Mouse (Mus musculus): ENCODE data around the gene Krt87.
A peak's percentile ranks its signal among the peaks of the same experiment; 100 is the strongest.

Krt87 gene

DNA sequence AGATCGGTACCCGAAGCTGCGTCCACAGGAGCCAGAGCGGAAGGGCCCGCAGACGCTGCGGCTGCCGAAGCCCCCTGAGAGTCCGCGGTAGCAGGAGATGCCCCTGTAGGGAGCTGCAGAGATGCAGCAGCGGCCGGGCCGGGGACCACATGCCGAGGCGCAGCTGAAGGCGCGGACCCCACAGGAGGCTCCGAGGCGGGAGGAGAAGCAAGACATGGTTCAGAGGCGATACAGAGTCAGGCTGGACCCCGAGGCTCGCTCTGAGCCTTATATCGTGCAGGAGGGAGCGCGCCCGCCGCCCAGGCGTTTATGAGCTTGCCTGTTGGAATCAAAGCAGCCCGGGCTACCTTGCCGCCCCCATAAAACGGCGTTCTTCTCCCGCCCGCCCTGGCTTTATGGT is at the start of gene Krt87:
Gene Krt87, minus strand, starts transcription at position 250 of the 400 bp plus-strand sequence.
- no peak for DNase-seq (ENCODE audit: low read depth, low spot score)

DNA sequence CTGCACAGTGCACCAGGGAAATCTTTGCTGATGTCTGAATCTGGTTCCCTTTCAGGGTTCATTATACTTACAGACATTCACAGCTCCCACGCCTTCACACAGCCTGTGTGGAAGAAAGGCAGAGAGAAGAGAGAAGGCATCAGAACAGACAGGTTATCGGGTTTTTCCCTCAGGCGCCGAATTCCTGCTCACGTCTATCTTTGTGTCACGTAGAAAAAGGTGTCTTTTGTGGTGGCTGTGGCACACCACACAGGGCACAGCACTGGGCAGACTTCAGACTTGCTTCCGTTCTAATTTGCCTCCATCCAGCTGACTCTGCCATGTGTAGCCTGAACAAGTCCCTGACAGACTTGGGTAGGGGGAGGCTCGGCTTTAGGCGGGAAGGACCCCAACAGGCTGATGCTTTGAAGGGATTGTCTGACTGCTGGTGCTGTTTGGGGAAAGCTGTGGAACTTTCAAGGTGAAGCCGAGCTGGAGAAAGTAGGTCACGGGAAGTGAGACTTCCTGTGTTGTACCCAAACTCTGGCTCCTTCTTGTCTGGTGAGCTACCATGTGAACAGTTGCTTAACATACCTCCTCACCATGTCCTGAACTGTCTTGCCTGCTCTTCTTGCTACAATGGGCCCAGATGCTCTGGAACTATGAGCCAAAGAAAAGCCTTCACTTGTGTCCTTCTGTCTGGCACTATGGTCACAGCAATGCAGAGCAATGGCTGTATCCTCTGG is 47.5 kb upstream of the Krt87 start:
- peak; percentile 75 for DNase-seq (ENCODE audit: low read depth, low spot score)

DNA sequence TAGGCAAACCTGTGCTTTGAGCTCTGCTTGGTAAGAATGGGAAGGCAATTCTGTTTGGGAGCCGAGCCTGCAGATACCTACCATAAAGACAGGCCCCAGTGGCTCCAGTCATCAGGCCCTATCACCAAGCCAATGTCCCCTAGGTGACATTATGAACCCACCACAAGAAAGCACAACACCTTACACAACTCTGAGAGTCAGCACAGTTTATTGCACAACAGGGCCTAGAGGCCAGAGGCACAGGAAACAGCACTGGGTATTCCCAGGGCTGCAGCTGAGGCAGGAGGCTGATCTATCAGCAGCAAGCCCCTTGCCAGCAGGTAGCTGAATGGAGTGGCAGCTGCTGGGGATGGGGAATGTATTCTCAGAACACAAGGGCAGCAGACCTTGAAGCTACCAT is 46.3 kb upstream of the Krt87 start:
- no peak for DNase-seq (ENCODE audit: low read depth, low spot score)

DNA sequence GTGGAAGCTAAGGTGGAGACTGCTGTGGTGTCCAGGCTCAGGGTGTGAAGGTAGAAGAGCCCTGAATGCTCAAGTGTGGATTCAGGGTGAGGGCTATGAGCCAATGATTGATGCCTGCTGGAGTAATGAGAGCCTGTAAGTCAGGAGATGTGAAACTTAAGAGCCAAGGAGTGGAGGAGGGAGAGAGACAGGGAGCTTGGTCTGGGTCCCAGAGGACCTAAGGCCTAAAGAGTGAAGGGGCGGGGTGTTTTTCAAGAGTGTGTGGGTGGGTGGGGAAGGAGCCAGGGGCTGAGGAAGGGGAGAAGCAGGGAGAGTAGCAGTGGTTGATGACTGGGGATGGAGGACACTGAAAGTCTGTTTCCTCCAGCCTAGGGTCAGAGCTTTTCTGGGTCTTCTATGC is 45.0 kb upstream of the Krt87 start:
- no peak for DNase-seq (ENCODE audit: low read depth, low spot score)

DNA sequence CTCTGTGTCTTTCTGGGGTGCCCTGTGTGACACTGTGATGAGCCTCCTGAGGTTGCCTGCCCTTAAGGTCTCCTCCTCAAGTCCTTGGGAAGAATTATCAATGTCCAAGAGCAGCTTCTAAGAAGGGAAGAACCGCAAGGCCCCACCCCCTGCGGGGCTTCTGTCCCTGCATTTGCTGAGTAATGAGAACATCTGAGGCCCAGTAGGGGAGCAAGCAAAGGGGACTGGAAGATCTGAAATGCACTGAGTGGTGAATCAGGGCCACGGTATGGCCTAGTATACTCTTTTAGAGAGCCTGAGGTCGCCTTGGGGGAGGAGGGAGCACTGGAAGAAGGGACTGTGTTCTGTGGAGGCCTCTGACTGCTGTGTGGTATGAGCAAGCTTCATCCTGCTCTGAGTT is 43.5 kb upstream of the Krt87 start:
- DNase-seq (ENCODE audit: low read depth, low spot score) = no peak

DNA sequence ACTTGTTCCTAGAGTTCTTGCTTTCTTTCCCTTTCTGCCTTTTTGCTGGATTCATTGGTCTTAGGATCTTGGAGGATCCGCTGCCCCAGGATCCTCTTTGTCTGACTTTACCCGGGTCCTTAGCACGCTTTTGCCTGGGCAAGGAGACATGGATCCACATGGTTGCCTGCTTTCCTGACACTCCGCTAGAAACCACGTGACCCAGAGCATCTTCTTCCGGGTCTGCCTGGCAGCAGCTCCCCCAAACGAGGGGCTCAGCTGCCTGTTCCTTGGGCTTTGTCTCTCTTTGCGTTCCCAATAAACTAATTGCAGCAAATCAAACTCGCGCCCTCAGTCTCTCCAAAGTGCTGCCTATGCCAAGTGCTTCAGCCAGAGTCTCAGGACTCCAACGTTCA is 41.1 kb upstream of the Krt87 start:
- no peak for DNase-seq (ENCODE audit: low read depth, low spot score)

DNA sequence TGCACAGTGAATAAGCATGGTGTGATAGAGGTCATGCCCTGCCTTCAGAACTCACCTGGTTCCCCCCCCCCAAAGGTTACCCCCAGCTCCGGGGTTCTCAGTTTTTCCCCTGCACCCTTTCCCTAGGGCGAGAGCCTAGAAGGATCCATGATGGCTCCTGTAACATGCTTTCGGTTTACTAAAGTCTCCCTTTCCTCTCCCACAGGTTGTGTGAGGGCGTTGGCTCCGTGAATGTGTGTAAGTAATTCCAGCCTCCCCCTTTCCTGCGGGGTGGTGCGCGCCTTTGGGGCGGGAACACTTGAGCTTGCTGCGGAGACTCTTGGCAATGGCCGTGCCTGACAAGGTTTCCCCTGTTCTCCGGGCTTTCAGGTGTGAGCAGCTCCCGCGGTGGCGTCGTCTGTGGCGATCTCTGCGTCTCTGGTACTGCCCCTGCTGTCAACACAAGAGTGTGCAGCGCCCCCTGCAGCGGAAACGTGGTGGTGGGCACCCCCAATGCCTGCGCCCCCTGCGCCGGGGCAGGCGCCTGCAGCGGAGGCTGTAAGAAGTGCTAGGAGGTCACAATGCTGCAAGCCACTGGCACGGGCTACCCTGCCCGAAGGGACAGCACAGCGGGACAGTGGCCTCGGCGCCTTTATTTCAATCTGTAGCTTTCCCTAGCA is 40.5 kb upstream of the Krt87 start:
- DNase-seq (ENCODE audit: low read depth, low spot score) = peak; percentile 34

DNA sequence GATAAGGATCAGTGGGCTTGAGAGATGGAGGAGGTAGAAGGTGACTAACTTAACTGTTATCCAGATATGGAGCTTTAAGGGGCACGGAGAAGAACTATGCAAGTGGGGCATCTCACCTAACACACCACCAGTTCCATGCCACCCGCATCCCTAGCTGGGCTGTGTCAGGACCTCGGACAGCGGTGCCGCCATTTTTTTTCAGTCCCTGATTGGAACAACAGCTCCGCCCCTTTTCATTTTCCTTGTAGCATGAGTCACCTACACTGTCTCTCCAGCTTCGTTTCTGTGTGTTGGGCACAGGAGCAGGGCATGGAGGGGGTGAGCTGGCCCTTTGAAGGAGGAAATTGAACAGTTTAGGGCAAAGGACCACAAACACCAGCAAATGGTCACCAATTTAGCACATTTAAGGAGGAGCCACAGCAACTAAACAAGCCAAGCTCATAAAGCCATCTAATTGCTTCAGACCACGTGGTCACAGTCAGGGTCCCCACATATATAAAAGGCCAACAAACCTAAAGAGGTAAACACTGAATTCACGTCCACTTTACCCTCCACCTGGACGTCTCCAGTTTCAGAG is 34.4 kb upstream of the Krt87 start, which contains the start of gene Krt86:
Gene Krt86, plus strand, starts transcription at position 527 of the 577 bp plus-strand sequence.
- no peak for DNase-seq (ENCODE audit: low read depth, low spot score)

DNA sequence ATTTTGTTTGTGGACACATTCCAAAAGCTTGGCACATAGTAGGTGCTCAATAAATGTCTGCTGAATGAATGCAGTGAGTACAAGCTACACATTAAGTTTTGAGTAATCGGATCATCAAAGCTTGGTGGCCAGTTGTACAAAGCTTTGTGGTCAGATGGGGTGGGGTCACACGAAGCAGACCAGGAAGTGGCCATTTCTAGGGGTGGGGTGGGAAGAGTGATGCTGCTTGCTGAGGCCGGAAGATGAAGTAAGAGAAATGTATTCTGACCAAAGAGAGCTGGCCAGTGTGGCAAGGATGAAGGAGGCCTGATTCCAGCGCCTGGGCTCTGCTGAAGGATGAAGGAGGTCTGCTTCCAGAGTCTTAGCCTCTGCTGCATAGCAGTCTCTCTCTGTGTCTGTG is 30.5 kb upstream of the Krt87 start:
- no peak for DNase-seq (ENCODE audit: low read depth, low spot score)

DNA sequence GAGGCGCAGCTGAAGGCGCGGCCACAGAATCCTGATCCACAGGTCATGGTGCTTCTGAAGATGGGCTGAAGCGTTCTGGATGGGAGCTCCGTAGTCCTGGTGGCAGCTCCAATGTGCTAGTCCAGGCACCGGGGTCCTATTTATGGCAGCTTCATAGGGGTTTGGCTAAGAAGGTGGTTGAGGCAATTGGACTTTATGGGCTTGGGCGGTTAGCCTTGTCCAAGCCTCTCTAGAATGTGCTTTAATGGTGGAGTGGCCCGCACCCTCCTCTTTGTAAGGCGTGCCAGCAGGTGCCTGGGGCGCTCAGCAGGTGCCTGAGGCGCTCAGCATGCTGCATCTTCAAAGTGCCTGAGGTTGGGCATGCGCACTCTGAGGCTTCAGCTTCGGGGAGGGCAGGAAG is 25.0 kb upstream of the Krt87 start, which contains the start of gene Krt81:
Gene Krt81, minus strand, starts transcription at position 101 of the 400 bp plus-strand sequence.
- no peak for DNase-seq (ENCODE audit: low read depth, low spot score)

DNA sequence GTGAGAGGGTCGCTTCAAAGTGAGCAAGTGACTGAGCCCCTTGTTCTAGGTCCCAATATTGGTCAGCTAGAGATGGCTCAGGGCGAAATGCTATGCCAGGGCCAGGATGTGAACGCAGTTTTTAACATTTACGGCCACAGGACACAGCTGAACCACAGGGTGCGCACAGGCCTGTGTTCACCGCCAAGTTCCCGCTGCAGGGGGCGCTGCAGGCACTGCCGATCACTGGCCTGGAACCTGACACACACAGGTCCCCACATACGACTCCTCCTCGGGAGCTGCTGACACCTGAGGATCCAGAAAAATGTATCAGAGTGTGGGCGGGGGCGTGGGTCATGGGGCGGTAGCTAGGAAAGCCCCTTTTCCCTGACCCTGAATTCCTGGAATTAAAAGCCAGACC is 20.7 kb upstream of the Krt87 start:
- no peak for DNase-seq (ENCODE audit: low read depth, low spot score)

DNA sequence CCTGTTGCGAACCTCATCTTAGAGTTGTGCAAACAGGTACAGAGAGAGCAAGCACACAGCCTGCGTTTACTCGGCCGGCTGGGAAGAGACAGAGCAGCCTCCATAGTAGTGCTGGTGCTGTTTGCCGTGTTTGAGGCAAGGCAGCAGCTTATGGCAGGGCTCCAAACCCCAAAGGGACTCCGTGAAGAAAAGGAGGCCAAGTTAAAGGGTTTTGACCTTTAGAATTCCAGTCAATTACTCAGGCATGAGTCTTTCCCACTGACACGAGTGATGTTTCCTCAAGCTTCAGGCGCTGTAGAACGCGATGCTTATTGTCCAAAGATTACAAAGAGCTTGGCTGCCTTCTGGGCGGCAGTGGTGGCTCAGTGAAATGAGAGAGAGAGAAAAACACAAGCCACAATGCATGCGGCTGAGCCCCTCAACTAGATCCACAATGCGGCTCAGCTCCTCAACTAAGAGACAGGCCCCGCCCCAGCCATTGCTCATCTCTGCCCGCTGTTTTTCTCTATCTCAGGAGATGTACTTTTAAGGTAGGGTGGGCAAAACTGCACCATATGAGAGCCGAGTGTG is 19.8 kb upstream of the Krt87 start:
- DNase-seq (ENCODE audit: low read depth, low spot score) = no peak

DNA sequence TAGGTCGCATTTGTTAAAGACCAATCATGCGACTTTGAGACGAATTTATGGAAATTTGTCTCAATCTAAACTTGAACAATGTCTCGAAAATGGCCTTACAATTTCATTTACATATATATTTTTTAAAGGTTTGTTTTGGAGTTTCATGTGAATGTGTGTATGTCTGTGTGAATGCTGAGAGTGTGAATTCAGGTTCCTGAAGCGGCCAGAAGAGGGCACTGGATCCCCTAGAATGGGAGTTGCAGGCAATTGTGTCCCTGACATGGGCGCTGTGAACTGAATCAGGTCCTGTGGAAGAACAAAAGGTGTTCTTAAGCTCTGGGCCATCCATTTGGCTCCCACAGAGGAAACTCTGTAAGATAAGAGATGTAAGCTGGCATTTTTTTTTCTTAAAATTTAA is 17.3 kb upstream of the Krt87 start:
- no peak for DNase-seq (ENCODE audit: low read depth, low spot score)

DNA sequence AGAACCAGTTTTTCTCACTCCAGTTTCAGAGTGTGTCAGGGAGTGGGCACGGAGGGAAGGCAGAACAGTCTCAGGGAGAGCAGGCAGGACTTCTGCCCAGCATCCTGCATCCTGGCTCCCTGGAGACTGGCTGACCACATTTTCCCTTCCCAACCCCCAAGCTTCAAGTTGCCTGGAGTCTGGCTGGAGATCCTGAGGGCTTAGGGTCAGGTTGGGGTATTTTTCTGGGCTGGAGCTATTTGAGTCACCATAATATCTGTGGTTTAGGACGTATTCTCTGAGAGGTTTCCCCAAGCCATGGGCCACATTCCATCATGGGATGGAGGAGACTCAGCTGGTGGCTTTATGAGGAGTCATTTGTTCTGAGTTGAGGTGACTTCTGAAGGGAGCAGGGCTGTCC is 16.7 kb upstream of the Krt87 start:
- no peak for DNase-seq (ENCODE audit: low read depth, low spot score)

DNA sequence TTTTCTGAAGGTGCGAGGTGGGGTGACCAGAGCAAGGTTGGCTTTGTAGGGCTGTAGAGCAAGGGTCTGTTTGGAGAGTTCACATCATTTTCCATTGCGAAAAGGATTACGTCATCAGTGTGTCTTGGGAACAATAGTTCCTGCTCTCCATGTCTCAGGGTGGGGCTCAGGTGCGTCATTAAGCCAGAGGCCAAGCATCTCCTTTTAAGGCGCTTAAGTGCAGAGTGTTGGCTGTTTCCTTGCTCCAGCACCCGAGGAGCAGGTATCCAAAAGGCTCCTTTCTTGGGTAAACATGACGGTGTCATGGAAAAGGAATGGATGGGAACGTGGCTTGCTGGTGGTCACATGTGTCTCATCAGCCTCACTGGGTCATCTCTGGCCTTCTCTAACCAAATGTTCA is 16.2 kb upstream of the Krt87 start:
- DNase-seq (ENCODE audit: low read depth, low spot score) = no peak

DNA sequence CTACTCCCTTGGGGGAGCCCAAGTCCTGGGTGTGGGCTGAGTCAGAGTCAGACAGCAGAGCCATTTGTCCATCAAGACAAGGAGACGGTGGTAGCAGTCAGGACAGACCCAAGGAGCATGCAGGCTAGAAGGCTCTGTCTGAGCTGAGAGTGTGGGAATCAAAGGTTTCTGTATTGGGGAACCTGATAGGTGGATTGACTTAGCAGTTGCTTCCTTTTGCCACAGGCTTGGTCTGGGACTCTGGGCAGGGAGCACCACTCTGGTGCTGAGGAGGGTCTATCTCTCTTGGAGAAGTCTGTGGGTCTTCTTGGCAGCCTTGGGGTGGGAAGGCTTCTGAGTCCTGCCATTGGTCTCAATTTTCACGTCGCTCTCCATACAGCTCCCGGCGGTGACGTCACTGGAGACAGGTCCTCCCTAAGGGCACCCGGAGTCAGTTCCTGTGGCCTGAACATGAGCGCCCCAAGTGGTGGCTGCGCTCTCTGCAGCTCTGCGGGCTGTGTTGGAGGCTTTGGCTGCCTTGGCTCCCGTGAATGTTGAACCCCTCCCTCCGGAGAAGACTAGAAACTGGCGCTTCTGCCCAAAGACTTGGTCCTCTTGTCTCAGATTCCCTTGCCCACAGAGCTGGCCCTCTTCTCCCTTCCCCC is 14.6 kb upstream of the Krt87 start:
- DNase-seq (ENCODE audit: low read depth, low spot score) = peak; percentile 69

DNA sequence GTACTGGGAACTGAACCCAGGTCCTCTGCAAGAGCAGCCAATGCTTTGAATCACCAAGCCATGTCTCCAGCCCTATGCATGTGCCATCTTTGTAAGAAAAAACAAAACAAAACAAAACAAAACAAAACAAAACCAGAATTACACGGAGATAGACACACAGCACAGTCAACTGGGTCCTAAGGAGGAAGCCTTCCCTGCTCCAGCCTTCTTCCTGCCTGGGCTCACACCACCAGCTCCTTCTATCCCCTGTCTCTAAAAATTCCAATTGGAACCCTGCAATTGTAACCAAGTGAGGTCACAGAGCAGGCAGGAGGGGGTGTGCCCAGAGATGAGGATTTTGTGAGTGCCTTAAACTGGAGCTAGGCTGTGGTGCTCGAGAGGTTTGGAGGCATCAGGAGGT is 8.8 kb upstream of the Krt87 start, which contains the start of gene Krt88:
Gene Krt88, plus strand, starts transcription at position 301 of the 400 bp plus-strand sequence.
- no peak for DNase-seq (ENCODE audit: low read depth, low spot score)

DNA sequence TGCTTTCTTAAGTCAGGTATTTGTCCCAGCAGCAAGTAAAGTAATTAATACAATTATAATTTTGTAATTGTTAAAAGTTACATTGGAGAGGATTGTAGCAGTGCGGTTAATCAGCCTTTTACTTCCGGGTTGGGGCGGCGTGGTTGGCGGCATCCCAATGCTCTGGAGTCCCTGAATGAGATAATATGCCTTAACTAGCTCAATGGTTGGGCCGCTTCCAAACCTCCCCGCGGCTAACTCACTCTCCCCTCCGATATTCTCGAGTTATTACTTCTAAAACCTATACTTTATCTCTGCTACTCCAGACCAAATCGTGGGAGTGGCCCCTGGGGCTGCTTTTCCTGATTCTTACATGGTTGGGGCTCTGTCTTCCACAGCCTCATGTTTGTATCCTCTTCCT is 8.0 kb upstream of the Krt87 start:
- DNase-seq (ENCODE audit: low read depth, low spot score) = no peak

DNA sequence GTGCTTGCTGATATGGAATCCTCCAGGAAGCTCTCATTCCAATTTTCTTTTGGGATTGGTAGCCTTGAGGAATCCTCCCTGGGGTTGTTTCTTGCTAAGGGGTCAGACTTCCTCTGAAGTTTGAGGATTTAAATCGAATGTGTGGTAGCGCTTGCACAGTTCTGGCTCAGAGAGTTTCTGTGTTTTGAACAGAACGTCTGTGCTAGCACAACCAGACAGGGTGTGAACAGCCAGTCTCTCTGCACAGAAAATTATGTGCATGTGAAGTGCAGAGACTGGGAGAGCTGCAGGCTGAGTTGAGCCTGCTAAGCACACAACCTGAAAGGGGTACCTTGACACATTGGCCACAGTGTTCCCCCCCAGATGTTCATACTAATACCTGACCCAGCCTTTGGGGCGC is 2.2 kb upstream of the Krt87 start:
- DNase-seq (ENCODE audit: low read depth, low spot score) = peak; percentile 45

DNA sequence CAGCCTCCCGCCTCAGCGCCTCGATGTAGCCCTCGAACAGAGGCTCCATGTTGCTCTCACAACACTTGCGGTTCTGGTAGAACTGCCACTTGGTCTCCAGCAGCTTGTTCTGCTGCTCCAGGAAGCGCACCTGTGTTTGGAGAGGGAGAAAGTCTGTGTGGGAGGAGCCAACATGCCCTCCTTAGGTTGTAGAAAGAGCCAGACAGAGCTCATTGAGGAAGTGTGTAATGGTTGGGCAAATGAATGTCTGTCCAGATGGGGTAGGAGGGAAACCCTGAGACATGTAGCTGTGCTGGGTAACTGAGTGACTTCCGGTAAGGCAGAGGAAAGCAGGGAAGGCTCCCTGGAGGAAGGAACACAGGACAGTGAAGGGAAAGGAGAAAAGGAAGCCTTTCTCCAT is 2.0 kb downstream of the Krt87 start:
- DNase-seq (ENCODE audit: low read depth, low spot score) = no peak

DNA sequence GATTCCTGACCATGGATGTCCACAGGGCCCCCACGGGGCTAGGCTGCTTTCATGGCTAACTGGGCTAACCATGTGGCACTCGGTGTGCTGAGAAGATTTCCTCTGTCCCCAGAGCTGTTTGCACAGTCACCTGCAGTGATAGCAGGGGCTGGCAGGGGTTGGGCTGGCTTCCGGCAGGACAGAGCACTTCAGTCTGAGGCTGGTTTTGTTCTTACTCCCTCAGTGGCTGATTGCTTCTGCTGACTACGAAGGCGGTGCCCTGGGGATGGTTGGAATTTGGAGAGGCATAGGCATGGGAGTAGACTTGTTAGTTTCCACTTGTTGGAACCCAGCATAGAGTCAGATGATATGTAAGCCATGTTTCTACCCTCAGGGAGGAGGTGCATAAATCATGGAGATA is 13.7 kb downstream of the Krt87 start:
- no peak for DNase-seq (ENCODE audit: low read depth, low spot score)

DNA sequence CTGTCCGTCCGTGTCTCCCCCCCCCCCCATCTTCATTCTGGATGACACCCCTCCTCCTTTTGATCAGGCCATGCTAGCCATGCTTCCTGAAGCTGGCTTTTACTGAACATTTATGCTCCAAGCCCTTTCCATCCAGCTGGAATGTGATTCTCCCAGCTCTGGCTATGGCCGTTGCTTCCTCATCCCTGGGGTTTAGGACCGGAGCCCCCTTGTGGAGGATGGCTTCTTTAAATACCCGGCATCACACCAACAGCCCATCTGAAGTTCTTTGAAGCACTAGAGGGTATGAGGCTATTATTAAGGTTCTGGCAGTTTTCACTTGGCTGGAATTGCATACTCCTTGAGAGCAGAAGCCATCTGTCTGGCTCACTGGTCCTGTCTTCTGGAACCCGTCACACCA is 17.7 kb downstream of the Krt87 start:
- peak; percentile 13 for DNase-seq (ENCODE audit: low read depth, low spot score)

All from brain, adult 2 months (tissue).